In the genomic region with DNA sequence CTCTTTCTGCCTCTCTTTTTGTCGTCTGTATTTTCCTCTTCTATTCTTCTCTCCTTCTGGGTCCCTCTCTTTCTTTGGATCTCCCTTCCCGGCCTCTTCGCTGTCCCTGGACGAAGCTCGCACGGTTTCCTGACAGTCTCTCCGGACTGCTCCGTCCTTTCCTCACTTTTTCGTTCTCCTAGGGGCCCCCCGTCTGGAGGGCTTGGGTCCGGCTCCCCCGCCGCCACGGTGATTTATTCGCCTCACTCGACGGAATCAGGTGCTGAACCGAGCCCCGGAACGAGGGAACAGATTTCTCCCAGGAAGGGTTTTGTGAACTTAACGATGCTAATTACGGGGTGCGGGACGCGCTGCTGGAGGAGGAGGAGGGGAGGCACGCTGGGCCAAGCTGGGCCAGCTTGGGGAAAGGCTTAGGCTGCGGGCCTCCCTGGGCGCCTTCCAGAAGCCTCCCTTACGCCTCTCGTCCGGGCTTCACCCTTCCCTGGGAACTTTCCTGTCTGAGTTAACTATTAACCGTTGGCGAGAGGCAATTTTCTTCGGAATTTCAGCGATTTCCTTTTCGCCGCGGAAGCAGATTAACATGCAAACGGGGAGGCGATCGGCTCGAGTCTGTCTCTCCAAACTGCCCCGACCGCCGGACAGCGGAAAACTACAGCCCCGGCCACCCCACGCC, we compare ENCODE assay signal across 10 mouse cellular contexts. TPM values are rescaled to one million over a fixed set of nuclear protein-coding genes. Genes with fewer than 3 reads are reported as not detected.
DNase-seq lines count a peak whose midpoint lies in the region; ATAC-seq and TF ChIP-seq lines count a peak whose summit lies in the region.
"Had no signal": no experiment of that assay in that cellular context is flagged by ENCODE, and none has a peak within 500 bp of the region (broad histone marks: within the 10 kb centered on the region; RNA-seq: fewer than 3 reads in every experiment).

No protein-coding gene starts in this region.

- H3K27me3 ChIP-seq in forebrain, embryonic 14.5 days (replicated peaks; ENCODE audit: control insufficient read depth, insufficient read depth, low read length), result peaks cover 97% of the 10 kb centered on the region
- H3K27me3 ChIP-seq in kidney, postnatal 0 days (ENCODE audit: insufficient read depth, low read length), result peaks cover 12% of the 10 kb centered on the region

- no peaks in the 10 kb centered on the region; the same call in 1 of the 2 replicates for H3K4me1 ChIP-seq in forebrain, embryonic 14.5 days (ENCODE audit: control insufficient read depth, insufficient read depth, low read length)
- peaks cover 23% of the 10 kb centered on the region for H3K4me1 ChIP-seq in kidney, postnatal 0 days (replicated peaks; ENCODE audit: insufficient read depth, low read length)

- ATAC-seq in forebrain, embryonic 14.5 days, result no peak
- peak; percentile 67; the same call in 1 of the 2 replicates for ATAC-seq in kidney, postnatal 0 days (replicated peaks; ENCODE audit: low FRiP score, low read depth)
- ATAC-seq in cerebellum, adult (ENCODE audit: insufficient number of reproducible peaks, low FRiP score, low TSS enrichment), result no peak

- H3K9ac ChIP-seq in forebrain, embryonic 14.5 days (ENCODE audit: low read length), result no peak overlapping the region
- peak overlapping the region; percentile 60 for H3K9ac ChIP-seq in kidney, postnatal 0 days (ENCODE audit: low read depth, low read length)

- peak; percentile 28 to 42 for DNase-seq in heart, adult 18-20 months
- DNase-seq in heart, postnatal 4 days, result no peak
- no peak for DNase-seq in forebrain, embryonic 14.5 days (ENCODE audit: low spot score)
- DNase-seq in kidney, postnatal 0 days (ENCODE audit: low spot score), result peak; percentile 86
- DNase-seq in neural tube, embryonic 10.5 days (ENCODE audit: extremely low spot score, low spot score), result peak; percentile 60
- DNase-seq in left cerebral cortex, postnatal 10 days (ENCODE audit: extremely low spot score in 1 of 2, low spot score in 2 of 2), result no peak
- DNase-seq in B cell, adult 2 months, result no peak
- DNase-seq: cerebellum, adult 2 months had no signal

- H3K9me3 ChIP-seq in forebrain, embryonic 14.5 days (replicated peaks; ENCODE audit: control insufficient read depth, low read length), result no peaks in the 10 kb centered on the region
- no peaks in the 10 kb centered on the region for H3K9me3 ChIP-seq in kidney, postnatal 0 days (replicated peaks; ENCODE audit: low read length)

- peak overlapping the region; percentile 21 for H3K4me2 ChIP-seq in forebrain, embryonic 14.5 days (ENCODE audit: low read length)
- H3K4me2 ChIP-seq in kidney, postnatal 0 days (ENCODE audit: low read length), result peak overlapping the region; percentile 73

- 0 out of 2 replicates have a peak overlapping the region, but pooled peaks have one; percentile 3 for H3K4me3 ChIP-seq in forebrain, embryonic 14.5 days (ENCODE audit: low read depth, low read length)
- H3K4me3 ChIP-seq in kidney, postnatal 0 days (replicated peaks; ENCODE audit: low read depth, low read length), result peak overlapping the region; percentile 34

- WGBS in forebrain, embryonic 14.5 days, result under 1% methylated on average over 48 of the region's 48 CpGs
- WGBS in kidney, postnatal 0 days, result under 1% methylated on average over 48 of the region's 48 CpGs

- no peak; the same call in 1 of the 2 replicates for TF ChIP-seq CTCF in kidney, postnatal 0 days (IDR thresholded peaks at IDR 0.05; ENCODE audit: low read depth)

- no peak overlapping the region for H3K27ac ChIP-seq in forebrain, embryonic 14.5 days (ENCODE audit: low read depth, low read length)
- H3K27ac ChIP-seq in kidney, postnatal 0 days, result peak overlapping the region; percentile 98
- H3K27ac ChIP-seq: macrophage had no signal

- intact Hi-C loops in left cerebral cortex, postnatal 10 days (cut with DNase I), result loop anchor here (10.0 kb wide), 1 partner anchor 494 kb away; the partner anchor contains the start of gene Lbx1

- H3K36me3 ChIP-seq in forebrain, embryonic 14.5 days (ENCODE audit: control insufficient read depth, insufficient read depth, low read length), result no peaks in the 10 kb centered on the region
- H3K36me3 ChIP-seq in kidney, postnatal 0 days (ENCODE audit: insufficient read depth, low read length), result no peaks in the 10 kb centered on the region

RNA-seq across cellular contexts. Expression of gene Pax2, which starts 14.6 kb away (rescaled TPM):
- total RNA-seq in heart, adult 18-20 months (2021), result not detected
- total RNA-seq in heart, postnatal 4 days (2021), result not detected
- 0.09 TPM in 1 of 2 replicates, not detected in the other for polyA plus RNA-seq in forebrain, embryonic 14.5 days (2014; fragmentation: Nextera tagmentation; extraction: Ambion mirVana)
- polyA plus RNA-seq in kidney, postnatal 0 days (2015; fragmentation: Nextera tagmentation; extraction: Ambion mirVana), result 27.4 and 29.6 TPM in 2 replicates
- total RNA-seq in left cerebral cortex, postnatal 10 days (2021), result not detected
- polyA plus RNA-seq: macrophage had no signal

Comparison
In these comparisons a context has a peak if more than half of its experiments do, and no peak if none do; other contexts are left out.
1. DNase-seq: peak in heart, adult 18-20 months (2 of 2), kidney, postnatal 0 days (single experiment) and neural tube, embryonic 10.5 days (single experiment); none in heart, postnatal 4 days (single experiment), forebrain, embryonic 14.5 days (single experiment), left cerebral cortex, postnatal 10 days (0 of 2) and B cell, adult 2 months (0 of 2).